Mouse (Mus musculus) megakaryocyte, embryonic 14.5 days (primary cell): ENCODE measurements around the gene Tpmt.

ENCODE experiments used
- FLI1 ChIP-seq: IDR thresholded peaks from 2 replicates; pipeline ENCODE4 v1.6.1; 2012; ENCODE audit warnings: low read length, inconsistent platforms, mixed read lengths
- GATA1 ChIP-seq: IDR thresholded peaks from 3 replicates; pipeline ENCODE4 v1.6.1; 2012; ENCODE audit warnings: mixed read lengths, low read length, inconsistent platforms, borderline replicate concordance

DNA sequence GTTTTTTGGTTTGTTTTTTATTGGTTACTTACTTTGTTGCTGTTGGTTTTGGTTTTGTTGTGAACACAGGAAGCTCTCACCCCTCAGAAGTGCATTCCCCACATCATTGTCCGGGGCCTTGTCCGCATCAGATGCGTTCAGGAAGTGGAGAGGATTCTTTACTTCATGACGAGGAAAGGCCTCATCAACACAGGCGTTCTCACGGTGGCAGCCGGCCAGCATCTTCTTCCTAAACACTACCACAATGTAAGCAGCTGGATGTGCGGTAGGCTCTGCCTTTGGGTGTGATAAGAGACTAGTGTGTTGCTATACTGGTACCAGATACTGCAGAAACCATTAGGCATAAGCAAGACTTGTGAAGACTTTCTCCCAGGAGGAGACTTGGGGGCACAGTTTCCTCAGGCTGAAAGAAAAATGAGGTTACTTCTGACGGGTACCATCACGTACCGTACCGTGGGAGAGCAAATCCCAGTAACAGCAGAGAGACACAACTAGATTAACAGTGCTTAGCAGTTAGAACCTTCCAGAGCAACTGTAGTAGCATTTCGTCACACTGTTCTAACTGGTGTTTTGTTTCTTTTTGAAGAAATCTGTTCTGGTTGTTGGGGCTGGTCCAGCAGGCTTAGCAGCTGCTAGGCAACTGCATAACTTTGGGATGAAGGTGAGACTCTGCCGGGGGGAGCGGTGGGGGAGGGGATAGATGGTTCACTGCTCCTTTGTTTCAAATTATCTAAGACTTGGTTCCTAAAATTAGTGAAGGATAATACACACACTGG, 19.6 kb upstream of the Tpmt start:
- TF ChIP-seq FLI1 (no peak), GATA1 (no peak)
